Mouse (Mus musculus): Measurements from ENCODE around the gene Ndufb4. TPM values are rescaled to one million over a fixed set of nuclear protein-coding genes. Genes with fewer than 3 reads are reported as not detected.

The Ndufb4 gene
- total RNA-seq, 2 experiments from 2014 or later: 83.3 to 85.1 TPM

Other genes with a start within 250 kb of the Ndufb4 start
- 10 to 100 TPM; 16.5 to 17.5 TPM for gene Gtf2e1, start 114.7 kb downstream of the Ndufb4 start, total RNA-seq (2021)
- 1 to 10 TPM; 8.1 to 8.6 TPM for gene Rabl3, start 114.6 kb downstream of the Ndufb4 start, total RNA-seq (2021)
- gene Hgd, start 74.3 kb downstream of the Ndufb4 start, total RNA-seq (2021): not detected
- 10 to 100 TPM; 31.3 to 34.0 TPM for gene Fstl1, start 122.4 kb upstream of the Ndufb4 start, total RNA-seq (2021)
- under 1 TPM in 1 of 2 experiments, not detected in 1; 0.40 TPM for gene Gm36028, start 206.7 kb upstream of the Ndufb4 start, total RNA-seq (2021)
- 100 to 1,000 TPM; 101 to 105 TPM for gene Lrrc58, start 213.9 kb upstream of the Ndufb4 start, total RNA-seq (2021)

Measured in layer of hippocampus, adult 18-20 months (tissue).